Mouse (Mus musculus): ENCODE measurements at regions not wholly inside any gene's neighbourhood (a gene's known extent, or its start where the extent isn't known, plus 50 kb on each side); places are given as distances from the start of the nearest gene placed in this dataset.

- dilution Hi-C loops (cut with MboI; ENCODE audit: extremely low pct_ligation_motif_present, extremely low pct_unique_long_range_greater_than_20kb, low sequenced_read_pairs) (no loop called here), in situ Hi-C loops (cut with MboI; ENCODE audit: low pct_ligation_motif_present, low pct_unique_long_range_greater_than_20kb, low sequenced_read_pairs) (no loop called here)
Observed at GRCm38 (mm10) chr11:84599267-84599841, 74.0 kb upstream of the Lhx1 start.

DNA sequence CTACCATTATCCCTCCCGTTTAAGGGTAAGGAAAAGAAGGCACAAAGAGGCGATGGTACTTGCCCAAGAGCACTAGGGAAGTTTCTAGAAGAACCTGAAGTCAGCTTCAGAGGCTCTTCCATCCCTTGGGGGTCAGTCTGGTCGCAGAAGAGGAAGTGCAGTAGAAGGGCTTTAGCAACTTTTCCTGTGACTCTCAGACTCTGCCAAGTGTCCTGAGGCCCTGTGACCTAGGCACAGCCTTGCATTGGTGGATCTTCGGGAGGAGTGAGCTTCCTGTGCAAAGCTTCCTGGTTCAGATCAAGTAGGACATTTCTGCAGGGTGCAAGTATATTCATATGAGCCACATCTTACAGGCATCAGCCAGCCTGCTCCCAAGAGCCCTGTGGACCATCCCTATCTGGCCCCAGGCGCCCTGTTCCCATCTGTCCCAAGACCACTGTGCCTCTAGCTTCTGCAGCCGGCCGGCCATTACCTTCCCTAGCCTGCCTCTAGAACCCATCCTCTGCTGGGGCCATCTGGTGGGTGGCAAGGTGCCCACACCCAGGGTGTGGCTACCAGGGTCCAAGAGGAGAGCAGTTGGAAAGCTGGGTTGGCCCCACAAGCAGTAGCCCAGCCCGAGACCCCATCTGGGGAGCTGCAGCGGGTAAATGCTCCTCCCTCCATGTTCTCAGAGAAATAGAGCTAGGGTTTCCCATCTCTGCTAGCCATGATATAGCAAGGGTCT lies 72.4 kb upstream of the Lhx1 start:
- Histone ChIP-seq H3K9ac (ENCODE audit: insufficient read depth, low read depth) (no peak overlapping the region), H3K9me3 (replicated peaks; ENCODE audit: low read length) (no peaks in the 10 kb centered on the region), H3K4me1 (ENCODE audit: control insufficient read depth in 1 of 2, insufficient read depth in 2 of 2) (peaks cover 3 to 12% of the 10 kb centered on the region in 2 experiments; a peak in 3 of 4 replicates), H3K4me2 (ENCODE audit: insufficient read depth, low read depth, poor library complexity, severe bottlenecking) (no peak overlapping the region), H3K4me3 (replicated peaks in 1 of 3; ENCODE audit: low read depth in 2 of 3, low read length in 2 of 3, poor library complexity in 1 of 3) (no peak overlapping the region), H3K27ac (ENCODE audit: insufficient read depth, low read depth) (no peak overlapping the region), H3K36me3 (replicated peaks in 1 of 2; ENCODE audit: control insufficient read depth in 1 of 2, insufficient read depth in 1 of 2, low read length in 1 of 2) (no peaks in the 10 kb centered on the region), H3K27me3 (replicated peaks) (peaks cover 96% of the 10 kb centered on the region), H3K79me2 (replicated peaks; ENCODE audit: control insufficient read depth, extremely low read depth, insufficient read depth, poor library complexity, severe bottlenecking) (no peaks in the 10 kb centered on the region)
- in situ Hi-C loops (cut with MboI; ENCODE audit: low pct_ligation_motif_present, low pct_unique_long_range_greater_than_20kb, low sequenced_read_pairs) (no loop called here), dilution Hi-C loops (cut with MboI; ENCODE audit: extremely low pct_ligation_motif_present, extremely low pct_unique_long_range_greater_than_20kb, low sequenced_read_pairs) (no loop called here)
- DNase-seq (ENCODE audit: extremely low read depth): no peak
- no peak for TF ChIP-seq TCF12 (IDR thresholded peaks at IDR 0.05; ENCODE audit: low read depth, low read length)
- no peak for TF ChIP-seq BHLHE40 (IDR thresholded peaks at IDR 0.05; ENCODE audit: low read depth, low read length)
- TF ChIP-seq IRF4 (IDR thresholded peaks at IDR 0.05; ENCODE audit: low read depth, low read length): no peak
- TF ChIP-seq CHD2 (IDR thresholded peaks at IDR 0.05; ENCODE audit: low read length): no peak
- TF ChIP-seq ELF1 (IDR thresholded peaks at IDR 0.05; ENCODE audit: low read depth, low read length): no peak
- no peak for TF ChIP-seq USF1 (IDR thresholded peaks at IDR 0.05; ENCODE audit: low read depth, low read length)
- no peak for TF ChIP-seq MEF2A (IDR thresholded peaks at IDR 0.05; ENCODE audit: borderline replicate concordance, low read depth, low read length)
- no peak for TF ChIP-seq TBP (conservative IDR thresholded peaks at IDR 0.05; ENCODE audit: low read depth, low read length)
- TF ChIP-seq RCOR1 (conservative IDR thresholded peaks at IDR 0.05; ENCODE audit: low read depth, low read length): no peak
- no peak for TF ChIP-seq RAD21 (IDR thresholded peaks at IDR 0.05; ENCODE audit: low read depth, low read length)
- TF ChIP-seq SIN3A (IDR thresholded peaks at IDR 0.05; ENCODE audit: low read length): no peak
- TF ChIP-seq SMC3 (IDR thresholded peaks at IDR 0.05; ENCODE audit: low read depth, low read length): no peak
- no peak for TF ChIP-seq NRF1 (IDR thresholded peaks at IDR 0.05; ENCODE audit: low read depth, low read length)
- TF ChIP-seq POLR2A (IDR thresholded peaks at IDR 0.05; ENCODE audit: low read depth, low read length): no peak
- no peak for TF ChIP-seq E2F4 (IDR thresholded peaks at IDR 0.05; ENCODE audit: insufficient replicate concordance, low read depth, low read length)
- no peak for TF ChIP-seq NELFE (IDR thresholded peaks at IDR 0.05; ENCODE audit: low read depth, low read length)
- TF ChIP-seq GABPA (IDR thresholded peaks at IDR 0.05; ENCODE audit: insufficient replicate concordance, low read depth, low read length): no peak
- TF ChIP-seq MYC (IDR thresholded peaks at IDR 0.05; ENCODE audit: low read depth, low read length): no peak
- TF ChIP-seq CTCF (conservative IDR thresholded peaks at IDR 0.05 in 1 of 2, IDR thresholded peaks at IDR 0.05 in 1 of 2; ENCODE audit: low read depth in 2 of 2, low read length in 2 of 2): no peak

More at GRCm38 (mm10) chr11:84599267-84599841, 74.0 kb upstream of the Lhx1 start:
- Histone ChIP-seq H3K9me3 (replicated peaks; ENCODE audit: low read length) (no peaks in the 10 kb centered on the region), H3K27ac (ENCODE audit: insufficient read depth, low read depth) (no peak overlapping the region), H3K4me3 (replicated peaks in 1 of 3; ENCODE audit: low read depth in 2 of 3, low read length in 2 of 3, poor library complexity in 1 of 3) (no peak overlapping the region), H3K27me3 (replicated peaks) (peaks cover 96% of the 10 kb centered on the region), H3K79me2 (replicated peaks; ENCODE audit: control insufficient read depth, extremely low read depth, insufficient read depth, poor library complexity, severe bottlenecking) (no peaks in the 10 kb centered on the region), H3K4me2 (ENCODE audit: insufficient read depth, low read depth, poor library complexity, severe bottlenecking) (no peak overlapping the region), H3K36me3 (replicated peaks in 1 of 2; ENCODE audit: control insufficient read depth in 1 of 2, insufficient read depth in 1 of 2, low read length in 1 of 2) (no peaks in the 10 kb centered on the region), H3K4me1 (ENCODE audit: control insufficient read depth in 1 of 2, insufficient read depth in 2 of 2) (peaks cover 3 to 8% of the 10 kb centered on the region in 2 experiments; a peak in 2 of 4 replicates), H3K9ac (ENCODE audit: insufficient read depth, low read depth) (no peak overlapping the region)
- no peak for DNase-seq (ENCODE audit: extremely low read depth)
- TF ChIP-seq MAX (IDR thresholded peaks at IDR 0.05; ENCODE audit: low read length) (no peak), MAZ (IDR thresholded peaks at IDR 0.05; ENCODE audit: low read depth, low read length) (no peak), CHD1 (IDR thresholded peaks at IDR 0.05; ENCODE audit: low read depth, low read length) (no peak), TCF12 (IDR thresholded peaks at IDR 0.05; ENCODE audit: low read depth, low read length) (no peak), JUN (IDR thresholded peaks at IDR 0.05; ENCODE audit: insufficient read depth, low read depth, low read length) (no peak), RAD21 (IDR thresholded peaks at IDR 0.05; ENCODE audit: low read depth, low read length) (no peak), NELFE (IDR thresholded peaks at IDR 0.05; ENCODE audit: low read depth, low read length) (no peak), ZNF384 (IDR thresholded peaks at IDR 0.05; ENCODE audit: low read depth, low read length) (no peak), MYC (IDR thresholded peaks at IDR 0.05; ENCODE audit: low read depth, low read length) (no peak), KAT2A (IDR thresholded peaks at IDR 0.05; ENCODE audit: insufficient replicate concordance, low read length) (no peak), CTCF (conservative IDR thresholded peaks at IDR 0.05 in 1 of 2, IDR thresholded peaks at IDR 0.05 in 1 of 2; ENCODE audit: low read depth in 2 of 2, low read length in 2 of 2) (no peak), HCFC1 (IDR thresholded peaks at IDR 0.05; ENCODE audit: low read depth, low read length) (no peak), SIN3A (IDR thresholded peaks at IDR 0.05; ENCODE audit: low read length) (no peak), USF2 (conservative IDR thresholded peaks at IDR 0.05; ENCODE audit: low read depth, low read length) (no peak)

All from CH12.LX (cell line).